Mouse (Mus musculus): ENCODE measurements around the gene Fam83f. TPM values are rescaled to one million over a fixed set of nuclear protein-coding genes. Genes with fewer than 3 reads are reported as not detected.
"Not testable (repeated sequence)": the region's sequence is repeated elsewhere in the genome, so short reads cannot be mapped to it uniquely, and the experiment has no call there.

The Fam83f gene
- polyA plus RNA-seq, 1 experiment from 2014 or later: 0.12 TPM

DNA sequence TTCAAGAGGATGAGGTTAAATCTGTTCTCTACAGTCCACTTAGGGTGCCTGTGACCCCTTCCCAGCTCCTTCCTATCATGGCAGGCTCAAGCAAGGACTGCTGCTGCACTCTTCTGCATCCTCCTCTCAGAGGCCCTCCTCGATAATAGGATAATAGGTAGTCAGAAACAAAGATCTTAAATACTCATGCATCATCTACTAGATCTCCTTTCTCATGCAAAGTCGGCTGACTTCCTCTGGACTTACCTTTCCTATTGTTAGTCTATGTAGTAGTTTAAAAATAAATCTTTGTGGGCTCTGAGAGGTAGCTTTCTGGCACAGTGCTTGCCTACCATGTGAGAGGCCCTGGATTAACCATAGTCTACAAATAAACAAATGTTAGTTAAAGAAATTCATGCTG lies 57.8 kb downstream of the Fam83f start:
- 75% methylated on average over 2 of the region's 2 CpGs for WGBS
- no peak overlapping the region for H3K4me2 ChIP-seq (ENCODE audit: low read depth, low read length)
- H3K36me3 ChIP-seq (ENCODE audit: control insufficient read depth, insufficient read depth, low read length): no peaks in the 10 kb centered on the region
- no peak overlapping the region for H3K27ac ChIP-seq (ENCODE audit: low read depth, low read length)
- ATAC-seq (ENCODE audit: low read depth): no peak
- H3K9me3 ChIP-seq (ENCODE audit: control insufficient read depth, low read length): no peaks in the 10 kb centered on the region
- no peaks in the 10 kb centered on the region for H3K4me1 ChIP-seq (ENCODE audit: control insufficient read depth, insufficient read depth, low read length)
- H3K9ac ChIP-seq (replicated peaks; ENCODE audit: low read depth, low read length): no peak overlapping the region
- H3K4me3 ChIP-seq (ENCODE audit: low read depth, low read length): no peak overlapping the region
- H3K27me3 ChIP-seq (ENCODE audit: control insufficient read depth, insufficient read depth, low read length): no peaks in the 10 kb centered on the region

- WGBS: 93% methylated on average over 1 of the region's 1 CpGs
- no peaks in the 10 kb centered on the region for H3K4me1 ChIP-seq (ENCODE audit: control insufficient read depth, insufficient read depth, low read length)
- H3K4me3 ChIP-seq (ENCODE audit: low read depth, low read length): no peak overlapping the region
- no peak overlapping the region for H3K4me2 ChIP-seq (ENCODE audit: low read depth, low read length)
- H3K27me3 ChIP-seq (ENCODE audit: control insufficient read depth, insufficient read depth, low read length): no peaks in the 10 kb centered on the region
- no peaks in the 10 kb centered on the region for H3K9me3 ChIP-seq (ENCODE audit: control insufficient read depth, low read length)
- H3K27ac ChIP-seq (ENCODE audit: low read depth, low read length): no peak overlapping the region
- no peak for ATAC-seq (ENCODE audit: low read depth)
- no peak overlapping the region for H3K9ac ChIP-seq (replicated peaks; ENCODE audit: low read depth, low read length)
- no peaks in the 10 kb centered on the region for H3K36me3 ChIP-seq (ENCODE audit: control insufficient read depth, insufficient read depth, low read length)
Observed at GRCm38 (mm10) chr15:80731043-80731442, 59.4 kb downstream of the Fam83f start.

- H3K36me3 ChIP-seq (ENCODE audit: control insufficient read depth, insufficient read depth, low read length): no peaks in the 10 kb centered on the region
- H3K4me2 ChIP-seq (ENCODE audit: low read depth, low read length): no peak overlapping the region
- H3K9ac ChIP-seq (replicated peaks; ENCODE audit: low read depth, low read length): no peak overlapping the region
- H3K4me1 ChIP-seq (ENCODE audit: control insufficient read depth, insufficient read depth, low read length): no peaks in the 10 kb centered on the region
- H3K4me3 ChIP-seq (ENCODE audit: low read depth, low read length): no peak overlapping the region
- no peak for ATAC-seq (ENCODE audit: low read depth)
- no peaks in the 10 kb centered on the region for H3K27me3 ChIP-seq (ENCODE audit: control insufficient read depth, insufficient read depth, low read length)
- H3K27ac ChIP-seq (ENCODE audit: low read depth, low read length): no peak overlapping the region
- 80% methylated on average over 3 of the region's 3 CpGs for WGBS
- no peaks in the 10 kb centered on the region for H3K9me3 ChIP-seq (ENCODE audit: control insufficient read depth, low read length)
Observed at GRCm38 (mm10) chr15:80731511-80731910, 59.9 kb downstream of the Fam83f start.

GRCm38 (mm10) chr15:80732266-80733030 lies 60.8 kb downstream of the Fam83f start:
- WGBS: 54% methylated on average over 4 of the region's 4 CpGs
- no peak for ATAC-seq (ENCODE audit: low read depth)
- H3K4me1 ChIP-seq (ENCODE audit: control insufficient read depth, insufficient read depth, low read length): no peaks in the 10 kb centered on the region

GRCm38 (mm10) chr15:80735300-80735699 lies 63.7 kb downstream of the Fam83f start:
- no peaks in the 10 kb centered on the region; the same call in 1 of the 2 replicates for H3K4me1 ChIP-seq (ENCODE audit: control insufficient read depth, insufficient read depth, low read length)

More at GRCm38 (mm10) chr15:80732266-80733030, 60.8 kb downstream of the Fam83f start:
- H3K9me3 ChIP-seq (ENCODE audit: control insufficient read depth, low read length): no peaks in the 10 kb centered on the region
- H3K4me3 ChIP-seq (ENCODE audit: low read depth, low read length): no peak overlapping the region
- H3K36me3 ChIP-seq (ENCODE audit: control insufficient read depth, insufficient read depth, low read length): no peaks in the 10 kb centered on the region
- H3K4me2 ChIP-seq (ENCODE audit: low read depth, low read length): no peak overlapping the region
- H3K27ac ChIP-seq (ENCODE audit: low read depth, low read length): no peak overlapping the region
- H3K9ac ChIP-seq (replicated peaks; ENCODE audit: low read depth, low read length): no peak overlapping the region
- H3K27me3 ChIP-seq (ENCODE audit: control insufficient read depth, insufficient read depth, low read length): no peaks in the 10 kb centered on the region

DNA sequence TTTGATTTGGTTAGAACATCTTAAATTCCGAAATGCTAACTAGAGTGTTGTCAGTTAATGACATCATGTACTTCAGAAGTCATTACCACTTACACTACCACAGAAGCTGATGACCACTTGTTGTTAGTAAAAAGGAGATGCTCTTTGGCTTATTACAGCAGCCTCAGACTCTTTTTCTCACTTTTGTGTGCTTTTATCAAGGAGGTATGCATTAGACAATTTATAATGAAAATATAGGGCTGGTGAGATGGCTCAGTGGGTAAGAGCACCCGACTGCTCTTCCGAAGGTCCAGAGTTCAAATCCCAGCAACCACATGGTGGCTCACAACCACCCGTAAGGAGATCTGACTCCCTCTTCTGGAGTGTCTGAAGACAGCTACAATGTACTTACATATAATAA lies 64.1 kb downstream of the Fam83f start:
- 92% methylated on average over 3 of the region's 4 CpGs for WGBS
- H3K27me3 ChIP-seq (ENCODE audit: control insufficient read depth, insufficient read depth, low read length); H3K4me2 ChIP-seq (ENCODE audit: low read depth, low read length); ATAC-seq (ENCODE audit: low read depth); H3K4me3 ChIP-seq (ENCODE audit: low read depth, low read length); H3K4me1 ChIP-seq (ENCODE audit: control insufficient read depth, insufficient read depth, low read length); H3K9ac ChIP-seq (replicated peaks; ENCODE audit: low read depth, low read length); H3K27ac ChIP-seq (ENCODE audit: low read depth, low read length); H3K9me3 ChIP-seq (ENCODE audit: control insufficient read depth, low read length); H3K36me3 ChIP-seq (ENCODE audit: control insufficient read depth, insufficient read depth, low read length): not testable (repeated sequence)

More at GRCm38 (mm10) chr15:80735300-80735699, 63.7 kb downstream of the Fam83f start:
- H3K4me3 ChIP-seq (ENCODE audit: low read depth, low read length): no peak overlapping the region
- no peak overlapping the region for H3K9ac ChIP-seq (replicated peaks; ENCODE audit: low read depth, low read length)
- no peaks in the 10 kb centered on the region for H3K36me3 ChIP-seq (ENCODE audit: control insufficient read depth, insufficient read depth, low read length)
- no peak overlapping the region for H3K4me2 ChIP-seq (ENCODE audit: low read depth, low read length)
- WGBS: 89% methylated on average over 3 of the region's 3 CpGs
- H3K9me3 ChIP-seq (ENCODE audit: control insufficient read depth, low read length): no peaks in the 10 kb centered on the region
- no peak overlapping the region for H3K27ac ChIP-seq (ENCODE audit: low read depth, low read length)
- no peaks in the 10 kb centered on the region for H3K27me3 ChIP-seq (ENCODE audit: control insufficient read depth, insufficient read depth, low read length)
- no peak for ATAC-seq (ENCODE audit: low read depth)

DNA sequence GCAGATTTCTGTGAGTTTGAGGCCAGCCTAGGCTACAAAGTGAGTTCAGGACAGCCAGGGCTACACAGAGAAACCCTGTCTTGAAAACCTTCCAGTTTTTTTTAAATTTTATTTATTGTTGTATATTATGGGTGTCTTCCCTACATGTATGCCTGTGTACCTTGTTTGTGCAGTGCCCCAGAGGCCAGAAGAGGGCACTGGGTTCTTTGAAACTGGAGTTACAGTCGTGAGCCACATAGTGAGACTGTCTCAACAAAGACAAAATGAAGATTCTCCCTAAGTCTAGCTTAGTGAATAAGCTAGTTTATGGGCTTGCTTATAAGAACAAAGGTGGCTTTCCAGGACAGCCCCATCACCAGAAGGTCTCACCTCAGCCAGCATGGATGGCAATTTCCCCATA lies 64.9 kb downstream of the Fam83f start:
- Histone ChIP-seq H3K4me3 (ENCODE audit: low read depth, low read length) (no peak overlapping the region), H3K36me3 (ENCODE audit: control insufficient read depth, insufficient read depth, low read length) (no peaks in the 10 kb centered on the region), H3K9me3 (ENCODE audit: control insufficient read depth, low read length) (no peaks in the 10 kb centered on the region), H3K27ac (ENCODE audit: low read depth, low read length) (no peak overlapping the region), H3K4me2 (ENCODE audit: low read depth, low read length) (no peak overlapping the region), H3K4me1 (ENCODE audit: control insufficient read depth, insufficient read depth, low read length) (no peaks in the 10 kb centered on the region; the same call in 1 of the 2 replicates), H3K9ac (replicated peaks; ENCODE audit: low read depth, low read length) (no peak overlapping the region), H3K27me3 (ENCODE audit: control insufficient read depth, insufficient read depth, low read length) (no peaks in the 10 kb centered on the region)
- WGBS: 38% methylated on average over 1 of the region's 1 CpGs
- ATAC-seq (ENCODE audit: low read depth): no peak

DNA sequence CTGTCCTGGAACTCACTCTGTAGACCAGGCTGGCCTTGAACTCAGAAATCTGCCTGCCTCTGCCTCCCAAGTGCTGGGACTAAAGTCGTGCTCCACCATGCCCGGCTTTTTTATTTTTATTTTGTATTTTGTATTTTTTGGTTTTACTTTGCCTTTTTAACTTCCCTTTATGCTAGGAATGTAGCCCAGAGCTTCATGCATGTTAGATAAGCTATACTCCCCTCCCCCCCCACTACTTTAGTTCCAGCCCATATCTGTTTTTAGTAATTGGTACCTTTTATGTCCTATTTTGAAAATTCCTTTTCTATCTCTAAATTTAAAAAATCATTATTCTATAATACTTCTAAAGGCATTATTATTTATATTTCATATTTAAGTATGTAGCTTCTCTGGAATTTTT lies 66.6 kb downstream of the Fam83f start:
- ATAC-seq (ENCODE audit: low read depth): no peak
- H3K4me1 ChIP-seq (ENCODE audit: control insufficient read depth, insufficient read depth, low read length): no peaks in the 10 kb centered on the region; the same call in 1 of the 2 replicates
- 92% methylated on average over 2 of the region's 2 CpGs for WGBS
- no peaks in the 10 kb centered on the region for H3K9me3 ChIP-seq (ENCODE audit: control insufficient read depth, low read length)
- H3K27ac ChIP-seq (ENCODE audit: low read depth, low read length): no peak overlapping the region
- no peak overlapping the region for H3K9ac ChIP-seq (replicated peaks; ENCODE audit: low read depth, low read length)
- no peak overlapping the region for H3K4me2 ChIP-seq (ENCODE audit: low read depth, low read length)
- H3K4me3 ChIP-seq (ENCODE audit: low read depth, low read length): no peak overlapping the region
- H3K36me3 ChIP-seq (ENCODE audit: control insufficient read depth, insufficient read depth, low read length): no peaks in the 10 kb centered on the region
- no peaks in the 10 kb centered on the region for H3K27me3 ChIP-seq (ENCODE audit: control insufficient read depth, insufficient read depth, low read length)

- H3K9ac ChIP-seq (replicated peaks; ENCODE audit: low read depth, low read length): no peak overlapping the region
- H3K4me2 ChIP-seq (ENCODE audit: low read depth, low read length): no peak overlapping the region
- H3K27ac ChIP-seq (ENCODE audit: low read depth, low read length): no peak overlapping the region
- no peaks in the 10 kb centered on the region for H3K36me3 ChIP-seq (ENCODE audit: control insufficient read depth, insufficient read depth, low read length)
- H3K4me3 ChIP-seq (ENCODE audit: low read depth, low read length): no peak overlapping the region
- no peaks in the 10 kb centered on the region for H3K9me3 ChIP-seq (ENCODE audit: control insufficient read depth, low read length)
- no peaks in the 10 kb centered on the region for H3K27me3 ChIP-seq (ENCODE audit: control insufficient read depth, insufficient read depth, low read length)
- ATAC-seq (ENCODE audit: low read depth): no peak
- no peaks in the 10 kb centered on the region; the same call in 1 of the 2 replicates for H3K4me1 ChIP-seq (ENCODE audit: control insufficient read depth, insufficient read depth, low read length)
- WGBS: 93% methylated on average over 1 of the region's 1 CpGs
Observed at GRCm38 (mm10) chr15:80739972-80740371, 68.3 kb downstream of the Fam83f start.
